Mouse (Mus musculus): Measurements from ENCODE around the gene Zfp593. TPM values are rescaled to one million over a fixed set of nuclear protein-coding genes. Genes with fewer than 3 reads are reported as not detected.

Gene Zfp593
- polyA plus RNA-seq, 3 experiments from 2014 or later: 4.7 to 6.4 (median 4.9) TPM

- no peak for ATAC-seq
Measured at GRCm38 (mm10) chr4:134256407-134257197, 11.2 kb upstream of the Zfp593 start.

- no peak for ATAC-seq
Measured at GRCm38 (mm10) chr4:134255854-134256253, 10.5 kb upstream of the Zfp593 start.

GRCm38 (mm10) chr4:134254835-134255234, 9.4 kb upstream of the Zfp593 start:
- ATAC-seq: no peak

GRCm38 (mm10) chr4:134253722-134254324, 8.4 kb upstream of the Zfp593 start, which contains the start of gene Grrp1:
Gene Grrp1, minus strand, starts transcription at chr4:134254106.
- ATAC-seq: no peak

GRCm38 (mm10) chr4:134252911-134253721, 7.7 kb upstream of the Zfp593 start:
- no peak for ATAC-seq

- no peak for ATAC-seq
Measured at GRCm38 (mm10) chr4:134252131-134252910, 6.9 kb upstream of the Zfp593 start.

GRCm38 (mm10) chr4:134251241-134252130, 6.1 kb upstream of the Zfp593 start:
- ATAC-seq: peak; percentile 32

GRCm38 (mm10) chr4:134250930-134251240, 5.5 kb upstream of the Zfp593 start:
- no peak for ATAC-seq

GRCm38 (mm10) chr4:134250116-134250929, 4.9 kb upstream of the Zfp593 start:
- ATAC-seq: no peak

GRCm38 (mm10) chr4:134249651-134250050, 4.3 kb upstream of the Zfp593 start:
- ATAC-seq: peak; percentile 33

- no peak for ATAC-seq
Measured at GRCm38 (mm10) chr4:134246719-134247258, 1.4 kb upstream of the Zfp593 start, which contains the start of gene Gm30191. Gene Gm30191, plus strand, starts transcription at chr4:134246935.

GRCm38 (mm10) chr4:134246256-134246655, 864 bp upstream of the Zfp593 start:
- ATAC-seq: no peak

- ATAC-seq: no peak
Measured at GRCm38 (mm10) chr4:134243516-134244250, 1.7 kb downstream of the Zfp593 start, which contains the start of gene E130218I03Rik. Gene E130218I03Rik, plus strand, starts transcription at chr4:134243662.

- no peak for ATAC-seq
Measured at GRCm38 (mm10) chr4:134238686-134239085, 6.7 kb downstream of the Zfp593 start.

GRCm38 (mm10) chr4:134238279-134238651, 7.1 kb downstream of the Zfp593 start, which contains the start of gene Cnksr1:
Gene Cnksr1, minus strand, starts transcription at chr4:134238399.
- ATAC-seq: no peak

- ATAC-seq: no peak
Measured at GRCm38 (mm10) chr4:134237582-134238278, 7.7 kb downstream of the Zfp593 start.

GRCm38 (mm10) chr4:134234876-134235275, 10.5 kb downstream of the Zfp593 start:
- no peak for ATAC-seq

- ATAC-seq: no peak
Measured at GRCm38 (mm10) chr4:134230431-134230830, 15.0 kb downstream of the Zfp593 start.

- no peak for ATAC-seq
Measured at GRCm38 (mm10) chr4:134227194-134227593, 18.2 kb downstream of the Zfp593 start, which contains the start of gene Catsper4. Gene Catsper4, minus strand, starts transcription at chr4:134227383.

Data from inflammation-experienced regulatory T-cells, adult 6 months (primary cell).